ENCODE assay signal across 13 mouse cellular contexts in the genomic region with DNA sequence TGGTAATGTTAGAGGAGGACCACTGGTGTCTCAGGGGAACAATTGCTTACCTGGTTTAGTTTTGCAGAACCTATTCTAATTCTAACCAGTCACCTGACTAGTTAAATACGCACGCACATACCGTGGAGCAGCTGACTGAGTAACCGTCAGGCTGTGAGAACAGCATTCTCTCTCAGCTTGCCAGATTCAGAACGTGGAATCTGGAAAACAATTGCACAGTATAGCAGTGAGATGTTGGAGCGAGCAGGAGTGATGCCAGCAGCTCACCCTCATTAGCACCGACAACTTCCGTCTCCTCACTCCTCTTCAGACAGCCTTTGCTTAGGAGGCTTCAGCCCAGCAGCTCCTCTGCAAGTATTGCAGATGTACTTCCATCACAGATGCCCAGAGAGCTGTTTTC. TPM values are rescaled to one million over a fixed set of nuclear protein-coding genes. Genes with fewer than 3 reads are reported as not detected.
DNase-seq lines count a peak whose midpoint lies in the region; ATAC-seq and TF ChIP-seq lines count a peak whose summit lies in the region.
"Had no signal": no experiment of that assay in that cellular context is flagged by ENCODE, and none has a peak within 500 bp of the region (broad histone marks: within the 10 kb centered on the region; RNA-seq: fewer than 3 reads in every experiment).

No protein-coding gene starts in this region.

- no peak overlapping the region for H3K27ac ChIP-seq in heart, embryonic 10.5 days
- H3K27ac ChIP-seq in limb, embryonic 13.5 days, result no peak overlapping the region
- no peak overlapping the region for H3K27ac ChIP-seq in limb, embryonic 10.5 days
- H3K27ac ChIP-seq in gastrocnemius, adult 2 months, result no peak overlapping the region
- H3K27ac ChIP-seq: limb, embryonic 15.5 days; macrophage had no signal

- no peaks in the 10 kb centered on the region for H3K27me3 ChIP-seq in heart, embryonic 10.5 days (ENCODE audit: insufficient read depth, poor library complexity, severe bottlenecking)
- no peaks in the 10 kb centered on the region for H3K27me3 ChIP-seq in limb, embryonic 13.5 days
- no peaks in the 10 kb centered on the region for H3K27me3 ChIP-seq in limb, embryonic 10.5 days (ENCODE audit: low read depth, poor library complexity, severe bottlenecking)
- H3K27me3 ChIP-seq: limb, embryonic 15.5 days had no signal

- no peak overlapping the region for H3K4me3 ChIP-seq in heart, embryonic 10.5 days
- no peak overlapping the region for H3K4me3 ChIP-seq in limb, embryonic 13.5 days
- H3K4me3 ChIP-seq in limb, embryonic 10.5 days, result no peak overlapping the region
- no peak overlapping the region for H3K4me3 ChIP-seq in gastrocnemius, adult 2 months
- H3K4me3 ChIP-seq: limb, embryonic 15.5 days had no signal

- intact Hi-C loops in gastrocnemius, adult 2 months (cut with DNase I), result no loop called here

- ATAC-seq in limb, embryonic 13.5 days (ENCODE audit: low FRiP score, low read depth), result no peak
- ATAC-seq: inflammation-experienced regulatory T-cells, adult 6 months had no signal

- WGBS in heart, embryonic 10.5 days, result 71% methylated on average over 8 of the region's 8 CpGs
- 59% methylated on average over 8 of the region's 8 CpGs for WGBS in limb, embryonic 13.5 days
- WGBS in limb, embryonic 10.5 days, result 75% methylated on average over 8 of the region's 8 CpGs

- H3K36me3 ChIP-seq in heart, embryonic 10.5 days, result no peaks in the 10 kb centered on the region; the same call in 1 of the 2 replicates
- no peaks in the 10 kb centered on the region for H3K36me3 ChIP-seq in limb, embryonic 13.5 days
- H3K36me3 ChIP-seq in limb, embryonic 10.5 days, result peaks cover 2% of the 10 kb centered on the region; the same call in 1 of the 2 replicates
- H3K36me3 ChIP-seq: limb, embryonic 15.5 days had no signal

- H3K4me2 ChIP-seq in limb, embryonic 13.5 days (replicated peaks), result 0 out of 2 replicates have a peak overlapping the region, but pooled peaks have one; percentile 92
- H3K4me2 ChIP-seq: limb, embryonic 15.5 days had no signal

- H3K4me1 ChIP-seq in heart, embryonic 10.5 days, result peaks cover 15% of the 10 kb centered on the region
- peaks cover 29% of the 10 kb centered on the region for H3K4me1 ChIP-seq in limb, embryonic 13.5 days
- peaks cover 31% of the 10 kb centered on the region for H3K4me1 ChIP-seq in limb, embryonic 10.5 days

- H3K9ac ChIP-seq in limb, embryonic 13.5 days, result no peak overlapping the region
- H3K9ac ChIP-seq: limb, embryonic 15.5 days had no signal

- no peak for TF ChIP-seq CTCF in brain, embryonic 14.5 days (IDR thresholded peaks at IDR 0.05; ENCODE audit: borderline replicate concordance, extremely low read depth, insufficient read depth, insufficient read length)
- no peak for TF ChIP-seq CTCF in gastrocnemius, adult 2 months (IDR thresholded peaks at IDR 0.05)

- no peak for TF ChIP-seq POLR2A in brain, embryonic 14.5 days (IDR thresholded peaks at IDR 0.05; ENCODE audit: borderline replicate concordance, extremely low read depth, insufficient read depth, insufficient read length, poor library complexity, severe bottlenecking)

- peak; percentile 62 for DNase-seq in heart, adult 11 months
- no peak for DNase-seq in heart, embryonic 10.5 days (ENCODE audit: low spot score)
- DNase-seq in limb, embryonic 10.5 days (ENCODE audit: low spot score), result no peak
- DNase-seq in Muller cell, postnatal 12 days (ENCODE audit: inconsistent ontology term), result peak; percentile 29
- DNase-seq in brain, embryonic 14.5 days (ENCODE audit: low read depth), result peak; percentile 21
- no peak for DNase-seq in gastrocnemius, adult 2 months
- DNase-seq: adrenal gland, adult 8-10 months; lung, adult 18-20 months; thymus, postnatal 14 days had no signal

- H3K9me3 ChIP-seq in heart, embryonic 10.5 days, result no peaks in the 10 kb centered on the region
- H3K9me3 ChIP-seq in limb, embryonic 13.5 days, result no peaks in the 10 kb centered on the region
- H3K9me3 ChIP-seq in limb, embryonic 10.5 days (replicated peaks), result no peaks in the 10 kb centered on the region
- H3K9me3 ChIP-seq: limb, embryonic 15.5 days had no signal

RNA-seq across cellular contexts. Expression of gene Zfp652, which starts 3.7 kb away (rescaled TPM):
- polyA plus RNA-seq in heart, embryonic 10.5 days (2016; fragmentation: Nextera tagmentation; extraction: Ambion mirVana), result 11.7 and 14.2 TPM in 2 replicates
- 26.8 and 26.9 TPM in 2 replicates for polyA plus RNA-seq in limb, embryonic 13.5 days (2015; fragmentation: Nextera tagmentation; extraction: Ambion mirVana)
- polyA plus RNA-seq in limb, embryonic 10.5 days (2016; fragmentation: Nextera tagmentation; extraction: Ambion mirVana), result 18.0 and 21.5 TPM in 2 replicates
- 24.6 and 35.9 TPM in 2 replicates for polyA plus RNA-seq in brain, embryonic 14.5 days (2012; rRNA removed)
- 100 to 1,000 TPM in 1 of 2 experiments, 10 to 100 TPM in 1; 94.6 to 110 TPM for total RNA-seq in gastrocnemius, adult 2 months (2021)

RNA-seq across cellular contexts. Expression of gene B130006D01Rik, which starts 7.3 kb away (rescaled TPM):
- polyA plus RNA-seq in heart, embryonic 10.5 days (2016; fragmentation: Nextera tagmentation; extraction: Ambion mirVana), result 0.97 and 1.9 TPM in 2 replicates
- polyA plus RNA-seq in limb, embryonic 13.5 days (2015; fragmentation: Nextera tagmentation; extraction: Ambion mirVana), result 2.0 TPM in 2 replicates
- polyA plus RNA-seq in limb, embryonic 10.5 days (2016; fragmentation: Nextera tagmentation; extraction: Ambion mirVana), result 2.3 TPM in 2 replicates
- 0.38 and 0.56 TPM in 2 replicates for polyA plus RNA-seq in brain, embryonic 14.5 days (2012; rRNA removed)
- under 1 TPM; 0.28 to 0.45 TPM for total RNA-seq in gastrocnemius, adult 2 months (2021)

RNA-seq across cellular contexts. Expression of gene Phb, which starts 49.4 kb away (rescaled TPM):
- 320 and 328 TPM in 2 replicates for polyA plus RNA-seq in heart, embryonic 10.5 days (2016; fragmentation: Nextera tagmentation; extraction: Ambion mirVana)
- polyA plus RNA-seq in limb, embryonic 13.5 days (2015; fragmentation: Nextera tagmentation; extraction: Ambion mirVana), result 217 and 221 TPM in 2 replicates
- 293 and 361 TPM in 2 replicates for polyA plus RNA-seq in limb, embryonic 10.5 days (2016; fragmentation: Nextera tagmentation; extraction: Ambion mirVana)
- polyA plus RNA-seq in brain, embryonic 14.5 days (2012; rRNA removed), result 172 and 205 TPM in 2 replicates
- total RNA-seq in gastrocnemius, adult 2 months (2021), result 100 to 1,000 TPM; 162 to 201 TPM

Comparison
In these comparisons a context has a peak if more than half of its experiments do, and no peak if none do; other contexts are left out.
1. DNase-seq: peak in heart, adult 11 months (single experiment), Muller cell, postnatal 12 days (single experiment) and brain, embryonic 14.5 days (single experiment); none in heart, embryonic 10.5 days (single experiment), limb, embryonic 10.5 days (single experiment) and gastrocnemius, adult 2 months (single experiment).